Mouse (Mus musculus) liver, postnatal 0 days (tissue): ENCODE results near the gene Hist1h4m. TPM values are rescaled to one million over a fixed set of nuclear protein-coding genes. Genes with fewer than 3 reads are reported as not detected.
A peak's percentile ranks its signal among the peaks of the same experiment; 100 is the strongest.
"Not testable (repeated sequence)": the region's sequence is repeated elsewhere in the genome, so short reads cannot be mapped to it uniquely, and the experiment has no call there.

ENCODE experiments used
- ATAC-seq: fragments of 200-750 bp; cut with Nextera tagmentation; 2 replicates; pipeline ENCODE4 v1.8.0; 2017; ENCODE audit warnings: mild to moderate bottlenecking, moderate library complexity
- DNase-seq: peaks from one replicate; pipeline ENCODE4 v3.0.0-alpha.2; 2016
- H3K27ac ChIP-seq: fragments of 300-500 bp; sonication (generic); 2 replicates; pipeline ENCODE4 v1.5.1; 2014; ENCODE audit warnings: antibody characterized with exemption, moderate library complexity, mild to moderate bottlenecking, low read depth
- H3K27me3 ChIP-seq: fragments of 300-500 bp; sonication (generic); 2 replicates; pipeline ENCODE4 v1.6.1; 2014; ENCODE audit warnings: low read length, control low read depth, mixed read lengths; ENCODE audit not compliant: insufficient read depth
- H3K36me3 ChIP-seq: fragments of 300-500 bp; sonication (generic); replicated peaks from 2 replicates; pipeline ENCODE4 v1.6.1; 2014; ENCODE audit warnings: mild to moderate bottlenecking, control low read depth, low read length, moderate library complexity, mixed read lengths; ENCODE audit not compliant: insufficient read depth
- H3K4me1 ChIP-seq: fragments of 300-500 bp; sonication (generic); 2 replicates; pipeline ENCODE4 v1.6.1; 2014; ENCODE audit warnings: antibody characterized with exemption, mild to moderate bottlenecking, control low read depth; ENCODE audit not compliant: insufficient read depth
- H3K4me2 ChIP-seq: fragments of 300-500 bp; sonication (generic); 2 replicates; pipeline ENCODE4 v1.6.1; 2014; ENCODE audit warnings: low read depth, mild to moderate bottlenecking, low read length, moderate library complexity, mixed read lengths
- H3K4me3 ChIP-seq: fragments of 300-500 bp; sonication (generic); 2 replicates; pipeline ENCODE4 v1.5.1; 2014; ENCODE audit warnings: low read depth, low read length
- H3K9ac ChIP-seq: fragments of 300-500 bp; sonication (generic); replicated peaks from 2 replicates; pipeline ENCODE4 v1.6.1; 2014; ENCODE audit warnings: mild to moderate bottlenecking, moderate library complexity
- H3K9me3 ChIP-seq: fragments of 300-500 bp; sonication (generic); 2 replicates; pipeline ENCODE4 v1.6.1; 2016; ENCODE audit warnings: mild to moderate bottlenecking, control low read depth, low read length, mixed read lengths
- CTCF ChIP-seq: sonication (generic); IDR thresholded peaks from 2 replicates; pipeline ENCODE4 v1.5.1; 2016; ENCODE audit warnings: antibody characterized with exemption, low read depth
- EP300 ChIP-seq: IDR thresholded peaks from 2 replicates; pipeline ENCODE4 v1.6.1; 2016; ENCODE audit warnings: antibody characterized with exemption, low read depth, mild to moderate bottlenecking
- WGBS: fragments of 180-500 bp; shearing (Covaris S2); extraction: QIAGEN DNeasy Blood & Tissue Kit; methylation state at CpG from one replicate; pipeline ENCODE4 v1.1.7; 2014; ENCODE audit not compliant: insufficient replicate concordance; 5-methylcytosine and 5-hydroxymethylcytosine counted together
- microRNA-seq: library from miRNA; unstranded; fragments of <30 nt; microRNA quantifications from one replicate; pipeline ENCODE4, GENCODE M21; 2016
- polyA plus RNA-seq: library from polyadenylated mRNA; unstranded; fragments of >200 nt; fragmentation: Nextera tagmentation; extraction: Ambion mirVana; gene quantifications from 2 replicates; pipeline ENCODE4 v1.2.1, GENCODE M21; 2015

Hist1h4m gene
- polyA plus RNA-seq, 1 experiment from 2014 or later, result not detected

- Histone ChIP-seq H3K4me2 (no peak overlapping the region), H3K9ac (no peak overlapping the region), H3K27me3 (no peaks in the 10 kb centered on the region), H3K9me3 (no peaks in the 10 kb centered on the region), H3K4me1 (peaks cover 4% of the 10 kb centered on the region; the same call in 1 of the 2 replicates), H3K36me3 (no peaks in the 10 kb centered on the region), H3K27ac (no peak overlapping the region), H3K4me3 (no peak overlapping the region)
- DNase-seq (no peak), ATAC-seq (no peak)
- TF ChIP-seq EP300 (no peak), CTCF (no peak)
- 41% methylated on average over 8 of the region's 8 CpGs for WGBS
These were observed 36.3 kb downstream of the Hist1h4m start for GRCm38 (mm10) chr13:21847883-21848282.

GRCm38 (mm10) chr13:21850696-21851095 is 39.1 kb downstream of the Hist1h4m start:
- H3K4me3 ChIP-seq, result not testable (repeated sequence)

GRCm38 (mm10) chr13:21852215-21852945 is 40.8 kb downstream of the Hist1h4m start:
- Histone ChIP-seq H3K4me3 (no peak overlapping the region), H3K4me2 (no peak overlapping the region), H3K9me3 (no peaks in the 10 kb centered on the region), H3K4me1 (peaks cover 4% of the 10 kb centered on the region; the same call in 1 of the 2 replicates), H3K27ac (no peak overlapping the region), H3K36me3 (no peaks in the 10 kb centered on the region), H3K9ac (no peak overlapping the region), H3K27me3 (no peaks in the 10 kb centered on the region)
- ATAC-seq (no peak), DNase-seq (no peak)
- 17% methylated on average over 3 of the region's 3 CpGs for WGBS
- no peak for TF ChIP-seq CTCF
- TF ChIP-seq EP300, result no peak

More at GRCm38 (mm10) chr13:21850696-21851095, 39.1 kb downstream of the Hist1h4m start:
- not testable (repeated sequence) for H3K4me2 ChIP-seq, H3K27ac ChIP-seq, H3K27me3 ChIP-seq, H3K4me1 ChIP-seq, H3K36me3 ChIP-seq, ATAC-seq, DNase-seq, H3K9me3 ChIP-seq, H3K9ac ChIP-seq
- 52% methylated on average over 1 of the region's 1 CpGs for WGBS

GRCm38 (mm10) chr13:21855146-21855545 is 43.6 kb downstream of the Hist1h4m start:
- peak overlapping the region; percentile 50 for H3K4me3 ChIP-seq
- H3K9ac ChIP-seq, result no peak overlapping the region
- DNase-seq (peak; percentile 74), ATAC-seq (peak; percentile 51)
- TF ChIP-seq EP300, result no peak
- no peak for TF ChIP-seq CTCF
- H3K27ac ChIP-seq, result no peak overlapping the region
- no peaks in the 10 kb centered on the region for H3K27me3 ChIP-seq
- H3K36me3 ChIP-seq, result no peaks in the 10 kb centered on the region
- no peaks in the 10 kb centered on the region for H3K9me3 ChIP-seq
- H3K4me2 ChIP-seq, result peak overlapping the region; percentile 69
- peaks cover 4% of the 10 kb centered on the region; the same call in 1 of the 2 replicates for H3K4me1 ChIP-seq
- 3% methylated on average over 11 of the region's 11 CpGs for WGBS

- Histone ChIP-seq H3K36me3 (no peaks in the 10 kb centered on the region), H3K9ac (peak overlapping the region; percentile 55), H3K9me3 (no peaks in the 10 kb centered on the region), H3K4me2 (peak overlapping the region; percentile 69), H3K4me1 (peaks cover 4% of the 10 kb centered on the region; the same call in 1 of the 2 replicates), H3K4me3 (peak overlapping the region; percentile 50), H3K27me3 (no peaks in the 10 kb centered on the region), H3K27ac (0 out of 2 replicates have a peak overlapping the region, but pooled peaks have one; percentile 30)
- ATAC-seq (peak; percentile 12), DNase-seq (peak; percentile 19)
- TF ChIP-seq CTCF (no peak), EP300 (no peak)
- 3% methylated on average over 15 of the region's 15 CpGs for WGBS
These were observed 44.2 kb downstream of the Hist1h4m start for GRCm38 (mm10) chr13:21855698-21856162.

- Histone ChIP-seq H3K4me2 (no peak overlapping the region), H3K27ac (no peak overlapping the region), H3K4me3 (no peak overlapping the region), H3K4me1 (no peaks in the 10 kb centered on the region), H3K9ac (no peak overlapping the region), H3K9me3 (no peaks in the 10 kb centered on the region), H3K27me3 (no peaks in the 10 kb centered on the region), H3K36me3 (no peaks in the 10 kb centered on the region)
- no peak for DNase-seq
- no peak for TF ChIP-seq EP300
- no peak for TF ChIP-seq CTCF
- no peak for ATAC-seq
- WGBS, result 38% methylated on average over 5 of the region's 5 CpGs
These were observed 50.1 kb downstream of the Hist1h4m start for GRCm38 (mm10) chr13:21861608-21862007.

Small RNA genes within 50 kb of the gene (microRNA-seq; reads per million reads assigned to microRNA genes)
- gene Gm19658 (not detected), gene Gm44346 (not detected), gene Gm44466 (not detected)

Other genes with a start within 250 kb of the Hist1h4m start
- not detected in 2 replicates for gene Olfr1364, start 230.0 kb upstream of the Hist1h4m start, polyA plus RNA-seq
- not detected in 2 replicates for gene Olfr1362, start 197.7 kb upstream of the Hist1h4m start, polyA plus RNA-seq
- not detected in 2 replicates for gene Olfr11, start 169.2 kb upstream of the Hist1h4m start, polyA plus RNA-seq
- gene Olfr1361, start 148.4 kb upstream of the Hist1h4m start, polyA plus RNA-seq, result not detected in 2 replicates
- gene Olfr1360, start 134.3 kb upstream of the Hist1h4m start, polyA plus RNA-seq, result not detected in 2 replicates
- gene Olfr1359, start 113.6 kb upstream of the Hist1h4m start, polyA plus RNA-seq, result not detected in 2 replicates
- gene Hist1h2bl, start 95.6 kb upstream of the Hist1h4m start, polyA plus RNA-seq, result 0.51 and 1.9 TPM in 2 replicates
- gene Hist1h2ai, start 95.3 kb upstream of the Hist1h4m start, polyA plus RNA-seq, result 16.4 and 20.2 TPM in 2 replicates
- 7.1 and 8.7 TPM in 2 replicates for gene Hist1h3h, start 94.1 kb upstream of the Hist1h4m start, polyA plus RNA-seq
- gene Hist1h2bm, start 89.7 kb upstream of the Hist1h4m start, polyA plus RNA-seq, result 1.6 and 2.3 TPM in 2 replicates
- gene Hist1h4j, start 76.7 kb upstream of the Hist1h4m start, polyA plus RNA-seq, result 0.19 and 0.32 TPM in 2 replicates
- 2.4 and 3.6 TPM in 2 replicates for gene Hist1h4k, start 61.2 kb upstream of the Hist1h4m start, polyA plus RNA-seq
- gene Hist1h2ak, start 57.9 kb upstream of the Hist1h4m start, polyA plus RNA-seq, result 44.2 and 62.3 TPM in 2 replicates
- 7.2 and 7.3 TPM in 2 replicates for gene Hist1h2bn, start 57.6 kb upstream of the Hist1h4m start, polyA plus RNA-seq
- gene Hist1h1b, start 31.1 kb upstream of the Hist1h4m start, polyA plus RNA-seq, result 20.0 and 27.9 TPM in 2 replicates
- 95.1 and 107 TPM in 2 replicates for gene Hist1h3i, start 28.4 kb upstream of the Hist1h4m start, polyA plus RNA-seq
- 8.4 and 11.4 TPM in 2 replicates for gene Hist1h2an, start 24.5 kb upstream of the Hist1h4m start, polyA plus RNA-seq
- gene Hist1h2bp, start 24.3 kb upstream of the Hist1h4m start, polyA plus RNA-seq, result 2.4 and 4.6 TPM in 2 replicates
- 14.3 and 15.4 TPM in 2 replicates for gene Hist1h2bq, start 1.5 kb upstream of the Hist1h4m start, polyA plus RNA-seq
- not detected in 2 replicates for gene Hist1h2ao, start 1.3 kb upstream of the Hist1h4m start, polyA plus RNA-seq
- 9.2 and 9.8 TPM in 2 replicates for gene Hist1h4n, start 20.4 kb downstream of the Hist1h4m start, polyA plus RNA-seq
- gene Hist1h2ap, start 21.8 kb downstream of the Hist1h4m start, polyA plus RNA-seq, result 3,753 and 3,756 TPM in 2 replicates
- gene Hist1h2br, start 22.0 kb downstream of the Hist1h4m start, polyA plus RNA-seq, result 14.9 and 15.6 TPM in 2 replicates
- gene Zfp184, start 133.3 kb downstream of the Hist1h4m start, polyA plus RNA-seq, result 0.27 and 0.32 TPM in 2 replicates
- not detected in 2 replicates for gene Pom121l2, start 169.4 kb downstream of the Hist1h4m start, polyA plus RNA-seq
- gene Prss16, start 198.0 kb downstream of the Hist1h4m start, polyA plus RNA-seq, result 0.92 and 1.1 TPM in 2 replicates
- 8.6 and 9.9 TPM in 2 replicates for gene Hist1h2ah, start 223.8 kb downstream of the Hist1h4m start, polyA plus RNA-seq
- 1.7 and 2.2 TPM in 2 replicates for gene Hist1h2bk, start 224.1 kb downstream of the Hist1h4m start, polyA plus RNA-seq
- gene Hist1h4i, start 229.6 kb downstream of the Hist1h4m start, polyA plus RNA-seq, result 18.0 and 18.3 TPM in 2 replicates
- gene Hist1h2ag, start 231.2 kb downstream of the Hist1h4m start, polyA plus RNA-seq, result 7.4 and 9.4 TPM in 2 replicates
- gene Hist1h2bj, start 231.5 kb downstream of the Hist1h4m start, polyA plus RNA-seq, result 5.1 and 5.3 TPM in 2 replicates